Mouse (Mus musculus) sigmoid colon, adult 10 weeks (tissue): ENCODE data around the gene Olfr1426. TPM values are rescaled to one million over a fixed set of nuclear protein-coding genes. Genes with fewer than 3 reads are reported as not detected.

ENCODE experiments used
- polyA plus RNA-seq: library from polyadenylated mRNA; stranded (reverse); fragments of 350-450 nt; fragmentation: Illumina TruSeq; extraction: RNeasy Lipid Tissue Mini Kit (QIAGEN cat#74804); gene quantifications from one replicate; pipeline ENCODE4 v1.2.3, GENCODE M21; 2014; ENCODE audit warnings: low read depth, low replicate concordance

Gene Olfr1426
- polyA plus RNA-seq: not detected

GRCm38 (mm10) chr19:12091913-12092312 is at the start of gene Olfr1426:
TSS of gene Olfr1426 (minus strand) at chr19:12092013.

GRCm38 (mm10) chr19:12123103-12123502 is 31.3 kb upstream of the Olfr1426 start, which contains the start of gene Olfr76:
TSS of gene Olfr76 (minus strand) at chr19:12123203.

GRCm38 (mm10) chr19:12115797-12116196 is 24.0 kb upstream of the Olfr1426 start, which contains the start of gene Olfr1428:
TSS of gene Olfr1428 (minus strand) at chr19:12115897.

GRCm38 (mm10) chr19:12103234-12103633 is 11.4 kb upstream of the Olfr1426 start, which contains the start of gene Olfr1427:
TSS of gene Olfr1427 (minus strand) at chr19:12103334.

GRCm38 (mm10) chr19:12077631-12078030 is 14.2 kb downstream of the Olfr1426 start, which contains the start of gene Olfr1425:
TSS of gene Olfr1425 (minus strand) at chr19:12077731.

GRCm38 (mm10) chr19:12062582-12062981 is 29.2 kb downstream of the Olfr1426 start, which contains the start of gene Olfr1424:
TSS of gene Olfr1424 (minus strand) at chr19:12062682.

GRCm38 (mm10) chr19:12041217-12041616 is 50.6 kb downstream of the Olfr1426 start, which contains the start of gene Olfr1423:
TSS of gene Olfr1423 (minus strand) at chr19:12041317.

Other genes starting within 250 kb of the Olfr1426 start
- not detected for gene Olfr1418, start 230.9 kb downstream of the Olfr1426 start, polyA plus RNA-seq
- gene Olfr1419, start 216.9 kb downstream of the Olfr1426 start, polyA plus RNA-seq: not detected
- gene Olfr1420, start 205.4 kb downstream of the Olfr1426 start, polyA plus RNA-seq: not detected
- 35.1 TPM for gene Patl1, start 179.6 kb downstream of the Olfr1426 start, polyA plus RNA-seq
- 38.0 TPM for gene Osbp, start 126.1 kb downstream of the Olfr1426 start, polyA plus RNA-seq
- not detected for gene Olfr1423, start 50.7 kb downstream of the Olfr1426 start, polyA plus RNA-seq
- not detected for gene Olfr1424, start 29.3 kb downstream of the Olfr1426 start, polyA plus RNA-seq
- gene Olfr1425, start 14.3 kb downstream of the Olfr1426 start, polyA plus RNA-seq: not detected
- gene Olfr1427, start 11.3 kb upstream of the Olfr1426 start, polyA plus RNA-seq: not detected
- not detected for gene Olfr1428, start 23.9 kb upstream of the Olfr1426 start, polyA plus RNA-seq
- not detected for gene Olfr76, start 31.2 kb upstream of the Olfr1426 start, polyA plus RNA-seq
- gene Olfr1555-ps1, start 78.1 kb upstream of the Olfr1426 start, polyA plus RNA-seq: not detected
- gene Olfr1431, start 108.6 kb upstream of the Olfr1426 start, polyA plus RNA-seq: not detected
- gene Olfr1432, start 140.6 kb upstream of the Olfr1426 start, polyA plus RNA-seq: not detected
- not detected for gene Olfr262, start 149.6 kb upstream of the Olfr1426 start, polyA plus RNA-seq
- not detected for gene Olfr235, start 169.0 kb upstream of the Olfr1426 start, polyA plus RNA-seq
- gene Olfr1434, start 187.8 kb upstream of the Olfr1426 start, polyA plus RNA-seq: not detected
- not detected for gene Olfr1436, start 207.1 kb upstream of the Olfr1426 start, polyA plus RNA-seq
- not detected for gene Olfr1437, start 233.1 kb upstream of the Olfr1426 start, polyA plus RNA-seq
- gene Olfr1438-ps1, start 243.9 kb upstream of the Olfr1426 start, polyA plus RNA-seq: not detected